Mouse (Mus musculus) hindbrain, embryonic 12.5 days (tissue): ENCODE measurements around the gene H2-Oa. TPM values are rescaled to one million over a fixed set of nuclear protein-coding genes. Genes with fewer than 3 reads are reported as not detected.

Experiments used
- ATAC-seq: fragments of 200-750 bp; cut with Nextera tagmentation; 2 replicates; pipeline ENCODE4 v1.8.0; 2017; ENCODE audit warnings: moderate TSS enrichment; ENCODE audit not compliant: low FRiP score
- H3K27ac ChIP-seq: fragments of 300-500 bp; sonication (generic); 2 replicates; pipeline ENCODE4 v1.5.1; 2016; ENCODE audit warnings: mild to moderate bottlenecking
- H3K27me3 ChIP-seq: fragments of 300-500 bp; sonication (generic); 2 replicates; pipeline ENCODE4 v1.6.1; 2016; ENCODE audit warnings: mild to moderate bottlenecking
- H3K36me3 ChIP-seq: fragments of 300-500 bp; sonication (generic); 2 replicates; pipeline ENCODE4 v1.6.1; 2016; ENCODE audit warnings: mild to moderate bottlenecking
- H3K4me1 ChIP-seq: fragments of 300-500 bp; sonication (generic); 2 replicates; pipeline ENCODE4 v1.6.1; 2016
- H3K4me2 ChIP-seq: fragments of 300-500 bp; sonication (generic); replicated peaks from 2 replicates; pipeline ENCODE4 v1.6.1; 2016; ENCODE audit warnings: mild to moderate bottlenecking
- H3K4me3 ChIP-seq: fragments of 300-500 bp; sonication (generic); 2 replicates; pipeline ENCODE4 v1.5.1; 2016; ENCODE audit warnings: mild to moderate bottlenecking
- H3K9ac ChIP-seq: fragments of 300-500 bp; sonication (generic); 2 replicates; pipeline ENCODE4 v1.6.1; 2016; ENCODE audit warnings: mild to moderate bottlenecking, moderate library complexity
- H3K9me3 ChIP-seq: fragments of 300-500 bp; sonication (generic); replicated peaks from 2 replicates; pipeline ENCODE4 v1.6.1; 2016; ENCODE audit warnings: mild to moderate bottlenecking
- WGBS: fragments of 180-500 bp; shearing (Covaris S2); methylation state at CpG from one replicate; pipeline ENCODE4 v1.1.7; 2016; 5-methylcytosine and 5-hydroxymethylcytosine counted together
- polyA plus RNA-seq: library from polyadenylated mRNA; unstranded; fragments of >200 nt; fragmentation: Nextera tagmentation; extraction: Ambion mirVana; gene quantifications from 2 replicates; pipeline ENCODE4 v1.2.1, GENCODE M21; 2016

H2-Oa gene
- polyA plus RNA-seq, 1 experiment from 2014 or later, result 0.39 TPM

DNA sequence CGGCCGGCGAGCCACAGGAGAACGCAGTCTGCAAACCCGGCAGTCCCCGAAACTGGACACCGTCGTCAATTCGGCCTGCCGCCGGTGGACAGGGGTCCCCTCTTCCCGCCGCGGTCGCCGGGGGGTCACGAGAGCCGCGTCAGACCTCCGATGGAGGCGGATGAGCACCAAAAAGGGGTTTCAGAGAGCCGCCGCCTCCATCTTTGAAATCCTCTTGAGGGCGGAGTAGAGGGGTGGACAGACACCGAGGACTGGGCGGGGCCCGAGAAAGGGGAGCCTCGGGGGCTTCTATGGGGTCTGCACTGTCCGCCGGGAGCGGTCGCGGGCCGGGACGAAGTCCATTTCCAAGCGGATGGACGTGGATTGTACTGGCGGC, 26.7 kb downstream of the H2-Oa start:
- peak overlapping the region; percentile 98 for H3K9ac ChIP-seq

DNA sequence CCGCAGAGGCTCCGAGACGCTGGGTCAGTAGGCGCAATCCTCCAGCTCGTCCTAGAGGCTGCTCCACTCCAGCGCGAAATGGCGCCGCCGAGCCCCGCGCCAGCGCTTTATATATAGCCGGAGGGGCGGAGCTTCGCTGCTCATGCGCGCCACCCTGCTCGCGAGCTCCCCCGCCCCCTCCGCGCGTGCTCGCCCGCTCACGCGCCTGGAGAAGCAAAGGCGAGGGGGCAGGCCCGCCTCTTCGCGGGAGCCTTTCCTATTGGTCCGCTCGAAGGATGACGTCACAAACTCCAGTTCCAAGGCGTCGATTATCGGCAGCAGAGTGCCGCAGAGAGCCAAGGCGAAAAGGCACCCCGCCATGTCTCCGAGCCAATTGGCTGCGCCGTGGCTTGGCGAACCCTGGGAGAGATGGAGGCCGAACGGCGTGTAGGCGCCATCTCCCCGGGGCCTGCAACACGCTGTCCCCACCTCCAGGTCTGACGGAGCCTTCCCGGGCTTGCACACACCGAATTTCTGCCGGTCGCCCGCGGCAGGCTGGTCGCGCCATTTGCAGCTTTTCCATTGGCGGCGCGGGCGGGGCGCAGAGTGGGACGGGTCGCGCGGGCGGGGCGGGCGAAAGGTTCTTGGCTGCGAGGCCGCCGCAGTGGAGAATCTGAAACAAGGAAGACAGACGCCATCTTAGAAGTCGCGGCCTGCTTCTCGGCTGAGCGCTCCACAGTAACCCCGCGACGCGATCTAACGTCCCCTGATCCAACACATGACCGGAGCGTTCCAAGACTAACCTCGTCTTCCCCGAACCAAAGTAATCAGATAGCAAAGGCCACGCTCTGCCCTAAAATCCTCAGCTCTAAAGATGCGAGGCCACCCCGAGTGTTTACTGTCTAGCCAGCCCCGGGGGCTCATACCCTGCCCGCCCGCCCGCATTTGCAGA, 27.4 kb downstream of the H2-Oa start, which contains the start of gene H2-DMa:
Gene H2-DMa (plus strand): TSS at position 293 of the 931 bp plus-strand sequence.
- Histone ChIP-seq H3K4me2 (peak within 1 kb of the TSS; percentile 98), H3K36me3 (peaks cover 40% of the 10 kb centered on the region), H3K9me3 (no peaks in the 10 kb centered on the region), H3K9ac (peak within 1 kb of the TSS; percentile 98), H3K4me1 (peaks cover 41% of the 10 kb centered on the region), H3K27me3 (no peaks in the 10 kb centered on the region), H3K27ac (peak within 1 kb of the TSS; percentile 100), H3K4me3 (peak within 1 kb of the TSS; percentile 99)
- ATAC-seq, result peak; percentile 76
- WGBS, result under 1% methylated on average over 96 of the region's 96 CpGs

More for the DNA sequence above, 26.7 kb downstream of the H2-Oa start:
- WGBS, result under 1% methylated on average over 38 of the region's 38 CpGs
- Histone ChIP-seq H3K27me3 (no peaks in the 10 kb centered on the region), H3K4me1 (peaks cover 36% of the 10 kb centered on the region), H3K9me3 (no peaks in the 10 kb centered on the region), H3K27ac (peak overlapping the region; percentile 100), H3K36me3 (peaks cover 47% of the 10 kb centered on the region), H3K4me2 (peak overlapping the region; percentile 98), H3K4me3 (peak overlapping the region; percentile 99)
- ATAC-seq, result no peak

DNA sequence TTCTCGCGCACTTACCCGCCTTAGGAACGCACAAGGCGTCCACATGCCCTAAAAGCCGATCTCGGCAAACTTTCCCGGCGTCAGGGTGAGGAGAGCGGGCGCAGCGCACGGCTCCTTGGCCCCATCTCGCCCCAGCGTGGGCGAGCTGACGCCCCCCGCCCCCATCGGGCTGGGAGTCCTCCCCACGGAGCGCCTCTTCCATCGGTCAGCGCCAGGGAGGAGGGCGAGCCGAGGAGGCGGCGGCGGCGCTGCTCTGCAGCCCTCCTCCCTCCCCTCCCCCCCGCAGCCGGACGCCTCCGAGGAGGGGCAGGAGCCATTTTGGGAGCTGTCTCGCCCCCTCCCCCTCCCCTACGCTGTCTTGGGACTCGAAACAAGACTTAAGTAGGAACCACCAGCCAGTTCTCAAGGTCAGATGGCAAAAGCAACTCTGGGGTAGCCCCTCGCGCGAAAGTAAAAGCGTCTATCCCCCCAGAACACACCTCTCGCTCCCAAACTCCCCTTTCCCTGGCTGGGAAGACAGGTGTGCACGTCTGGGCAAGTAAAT, 28.1 kb downstream of the H2-Oa start:
- WGBS, result under 1% methylated on average over 36 of the region's 42 CpGs

DNA sequence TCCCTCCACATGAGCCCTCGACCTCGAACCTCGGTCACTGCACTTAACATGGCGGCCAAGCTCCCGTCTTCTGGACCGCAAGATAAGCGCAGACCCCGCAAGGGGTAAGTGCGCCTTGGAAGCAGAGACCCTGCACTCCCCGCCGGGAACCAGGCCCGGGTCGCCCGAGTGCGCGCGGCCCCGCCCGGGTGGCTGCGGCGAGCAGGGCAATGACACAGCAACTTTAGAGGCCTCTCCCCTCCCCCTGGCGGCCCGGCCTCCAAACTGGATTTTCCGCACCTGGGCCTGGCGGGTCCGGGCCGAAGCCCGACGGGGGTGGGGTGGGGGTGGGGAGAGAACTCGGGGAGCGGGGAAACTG, 28.7 kb downstream of the H2-Oa start:
- Histone ChIP-seq H3K4me2 (peak overlapping the region; percentile 98), H3K27me3 (no peaks in the 10 kb centered on the region), H3K27ac (peak overlapping the region; percentile 100), H3K36me3 (peaks cover 27% of the 10 kb centered on the region), H3K9me3 (no peaks in the 10 kb centered on the region), H3K4me1 (peaks cover 34% of the 10 kb centered on the region), H3K4me3 (peak overlapping the region; percentile 99), H3K9ac (peak overlapping the region; percentile 91)
- peak; percentile 12 for ATAC-seq
- under 1% methylated on average over 31 of the region's 31 CpGs for WGBS

More for the DNA sequence above, 28.1 kb downstream of the H2-Oa start:
- peak overlapping the region; percentile 100 for H3K27ac ChIP-seq
- no peaks in the 10 kb centered on the region for H3K9me3 ChIP-seq
- peaks cover 33% of the 10 kb centered on the region for H3K36me3 ChIP-seq
- H3K4me2 ChIP-seq, result peak overlapping the region; percentile 98
- peak; percentile 9; the same call in 1 of the 2 replicates for ATAC-seq
- H3K27me3 ChIP-seq, result no peaks in the 10 kb centered on the region
- peaks cover 39% of the 10 kb centered on the region for H3K4me1 ChIP-seq
- peak overlapping the region; percentile 91 for H3K9ac ChIP-seq
- H3K4me3 ChIP-seq, result peak overlapping the region; percentile 99

DNA sequence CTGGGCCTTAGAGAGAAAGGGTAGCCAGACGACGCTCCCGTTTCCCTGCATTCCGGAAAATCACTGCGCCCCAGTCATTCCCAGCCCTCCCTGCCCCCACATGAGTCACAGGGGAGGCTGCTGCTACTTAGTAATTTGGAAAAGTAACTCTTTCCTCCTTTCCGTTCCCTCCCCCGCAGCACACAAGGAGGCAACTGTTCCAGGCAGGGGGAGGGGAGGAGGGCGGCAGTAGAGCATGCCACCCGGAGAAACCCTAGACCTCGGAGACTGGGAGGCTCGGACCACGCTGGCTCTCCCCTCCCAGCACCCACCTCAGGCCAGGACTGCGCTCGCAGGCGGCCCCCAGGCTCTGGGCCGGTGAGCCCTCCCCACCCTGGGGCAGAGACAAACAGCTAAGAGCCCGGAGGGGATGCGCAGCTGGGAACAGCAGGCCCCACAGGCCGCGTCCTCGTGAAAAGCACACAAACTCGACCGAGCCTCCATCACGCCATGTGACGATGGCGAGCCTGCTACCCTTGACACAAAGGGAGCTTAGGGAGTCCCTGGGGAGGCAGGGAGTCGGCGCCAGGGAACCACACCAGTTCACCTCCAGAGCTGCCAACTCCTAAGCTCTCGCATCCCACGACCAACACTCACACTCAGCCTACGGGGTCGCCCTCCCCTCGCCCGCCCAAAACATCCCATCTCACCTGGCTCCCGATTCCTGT, 29.2 kb downstream of the H2-Oa start:
- Histone ChIP-seq H3K36me3 (peaks cover 23% of the 10 kb centered on the region), H3K27me3 (no peaks in the 10 kb centered on the region), H3K9ac (peak overlapping the region; percentile 91), H3K4me3 (peak overlapping the region; percentile 99), H3K4me1 (peaks cover 30% of the 10 kb centered on the region), H3K27ac (peak overlapping the region; percentile 100), H3K9me3 (no peaks in the 10 kb centered on the region), H3K4me2 (peak overlapping the region; percentile 98)
- ATAC-seq, result peak; percentile 22
- under 1% methylated on average over 29 of the region's 35 CpGs for WGBS

DNA sequence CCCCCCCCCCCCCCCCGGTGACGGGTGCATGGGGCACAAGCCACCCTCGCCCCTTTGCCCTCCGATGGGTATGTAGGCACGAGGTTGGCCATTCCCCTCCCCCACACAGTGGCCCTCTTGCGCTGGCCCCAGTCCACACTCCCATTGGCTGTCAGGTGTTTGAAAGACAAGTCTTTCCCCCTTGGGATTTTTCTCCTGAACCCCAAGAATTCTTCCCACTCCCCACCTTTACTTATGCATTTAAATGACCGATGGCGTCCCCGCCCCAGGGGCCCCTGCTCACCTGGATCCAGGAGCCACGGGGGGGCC, 29.7 kb downstream of the H2-Oa start:
- peaks cover 25% of the 10 kb centered on the region for H3K4me1 ChIP-seq
- peak; percentile 32 for ATAC-seq
- H3K9me3 ChIP-seq, result no peaks in the 10 kb centered on the region
- H3K27ac ChIP-seq, result peak overlapping the region; percentile 100
- H3K9ac ChIP-seq, result peak overlapping the region; percentile 91
- peak overlapping the region; percentile 99 for H3K4me3 ChIP-seq
- WGBS, result 0% methylated on average over 7 of the region's 10 CpGs
- H3K27me3 ChIP-seq, result no peaks in the 10 kb centered on the region
- H3K4me2 ChIP-seq, result peak overlapping the region; percentile 98
- H3K36me3 ChIP-seq, result peaks cover 18% of the 10 kb centered on the region

DNA sequence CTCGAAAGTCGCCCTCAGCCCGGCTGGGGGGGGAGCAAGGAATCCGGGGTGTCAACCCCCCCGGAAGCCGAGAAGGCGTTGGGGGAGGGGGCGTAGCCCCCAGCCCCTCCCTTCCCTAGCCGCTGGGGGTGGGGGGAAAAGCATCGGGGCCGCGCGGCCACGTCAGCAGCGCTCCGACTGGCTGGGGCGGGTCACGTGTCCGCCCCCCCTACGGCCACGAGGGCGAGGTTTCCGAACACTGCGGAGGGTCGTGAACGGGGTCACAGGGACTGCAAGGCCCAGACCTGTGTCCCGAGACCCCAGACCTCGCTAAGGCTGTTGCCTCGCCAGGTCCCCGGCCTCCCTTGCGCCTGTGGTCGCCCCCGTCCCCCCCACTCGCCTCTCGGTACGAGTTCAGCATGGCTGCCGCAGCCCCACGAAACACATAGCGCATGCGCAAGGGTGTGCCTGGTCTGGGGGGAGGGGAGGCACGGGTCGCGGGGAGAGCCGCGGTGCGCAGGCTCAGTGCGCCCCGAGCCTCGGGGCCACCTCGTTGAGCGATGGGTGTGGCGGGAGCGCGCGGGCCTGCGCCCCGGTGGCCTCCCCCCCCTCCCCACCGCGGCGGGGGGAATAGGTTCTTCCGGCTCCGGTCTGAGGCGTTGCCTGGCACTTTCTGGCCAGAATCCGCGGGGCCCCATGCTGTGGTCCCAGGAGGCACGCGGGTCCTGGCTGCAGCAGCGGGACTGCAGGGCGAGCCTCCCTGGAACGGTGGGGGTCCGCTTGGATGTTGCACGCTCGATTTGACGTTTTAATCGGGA, 30.2 kb downstream of the H2-Oa start, which contains the start of gene Brd2:
Gene Brd2 (minus strand): TSS at position 447 of the 797 bp plus-strand sequence.
- ATAC-seq, result peak; percentile 51
- Histone ChIP-seq H3K4me3 (peak within 1 kb of the TSS; percentile 99), H3K4me2 (peak within 1 kb of the TSS; percentile 98), H3K9me3 (no peaks in the 10 kb centered on the region), H3K36me3 (peaks cover 13% of the 10 kb centered on the region), H3K4me1 (peaks cover 19% of the 10 kb centered on the region), H3K27me3 (no peaks in the 10 kb centered on the region), H3K9ac (peak within 1 kb of the TSS; percentile 91), H3K27ac (peak within 1 kb of the TSS; percentile 100)
- 1% methylated on average over 48 of the region's 75 CpGs for WGBS

DNA sequence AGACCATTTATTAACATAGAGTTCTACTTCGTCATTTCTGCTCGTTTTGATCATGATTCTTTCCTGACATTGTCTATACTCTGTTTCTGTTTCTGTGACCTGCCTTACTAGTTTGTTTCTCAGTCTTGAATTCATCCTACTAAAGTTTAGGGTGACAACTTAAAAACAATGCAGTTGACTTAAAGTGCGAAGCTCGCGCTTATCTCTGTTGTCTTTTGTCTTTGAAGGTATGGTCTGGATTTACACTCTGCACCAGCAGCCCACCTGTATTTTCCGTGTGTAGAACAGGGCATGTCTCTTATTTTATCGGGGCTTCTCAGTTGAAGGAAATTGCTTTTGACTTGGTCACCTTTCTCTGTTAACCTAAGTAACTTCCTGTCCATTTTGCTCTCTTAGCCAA, 31.0 kb downstream of the H2-Oa start:
- H3K9me3 ChIP-seq, result no peaks in the 10 kb centered on the region
- H3K27me3 ChIP-seq, result no peaks in the 10 kb centered on the region
- WGBS, result 3% methylated on average over 7 of the region's 7 CpGs
- ATAC-seq, result no peak
- peak overlapping the region; percentile 100 for H3K27ac ChIP-seq
- peaks cover 6% of the 10 kb centered on the region for H3K36me3 ChIP-seq
- peak overlapping the region; percentile 98 for H3K4me2 ChIP-seq
- peak overlapping the region; percentile 99 for H3K4me3 ChIP-seq
- peaks cover 20% of the 10 kb centered on the region for H3K4me1 ChIP-seq
- peak overlapping the region; percentile 91 for H3K9ac ChIP-seq

DNA sequence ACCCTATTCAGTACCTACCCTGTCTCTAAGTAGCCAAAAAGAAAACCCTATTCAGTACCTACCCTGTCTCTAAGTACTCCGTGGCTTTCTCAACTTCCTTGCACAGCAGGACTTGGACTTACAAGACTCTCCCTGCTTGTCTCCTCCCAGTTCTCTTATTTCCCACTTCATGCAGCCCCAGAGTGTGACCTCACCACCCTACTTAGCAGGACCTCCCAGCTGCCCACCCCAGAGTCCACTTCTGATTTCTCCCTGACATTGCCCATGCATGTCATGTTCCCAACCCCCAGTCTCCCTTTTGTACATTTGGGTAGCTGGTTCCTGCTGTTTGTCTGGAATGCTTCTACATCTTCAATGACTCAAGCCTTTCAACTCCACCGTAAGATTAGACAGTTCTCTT, 31.4 kb downstream of the H2-Oa start:
- peak overlapping the region; percentile 100 for H3K27ac ChIP-seq
- H3K4me1 ChIP-seq, result peaks cover 24% of the 10 kb centered on the region
- H3K9ac ChIP-seq, result peak overlapping the region; percentile 91
- H3K4me3 ChIP-seq, result peak overlapping the region; percentile 99
- no peak for ATAC-seq
- H3K27me3 ChIP-seq, result no peaks in the 10 kb centered on the region
- H3K9me3 ChIP-seq, result no peaks in the 10 kb centered on the region
- WGBS, result 3% methylated on average over 2 of the region's 2 CpGs
- H3K36me3 ChIP-seq, result peaks cover 2% of the 10 kb centered on the region
- peak overlapping the region; percentile 98 for H3K4me2 ChIP-seq

DNA sequence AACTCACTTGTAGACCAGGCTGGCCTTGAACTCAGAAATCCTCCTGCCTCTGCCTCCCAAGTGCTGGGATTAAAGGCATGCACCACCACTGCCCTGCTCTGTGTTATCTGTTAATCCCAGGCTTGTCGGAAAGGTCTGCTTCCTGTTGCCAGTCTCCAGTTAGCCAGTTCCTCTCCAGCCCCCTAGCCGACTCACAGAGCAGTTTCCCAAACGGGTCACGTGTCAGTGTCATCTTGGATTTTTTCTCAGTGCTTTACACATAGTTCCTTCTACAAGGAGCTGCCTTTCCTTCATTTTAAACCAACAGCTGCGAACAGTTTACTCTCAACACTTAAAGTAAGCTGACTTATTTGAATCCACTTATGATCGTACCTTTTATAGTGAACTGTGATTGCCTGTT, 32.5 kb downstream of the H2-Oa start:
- WGBS, result 79% methylated on average over 6 of the region's 6 CpGs
- Histone ChIP-seq H3K27me3 (no peaks in the 10 kb centered on the region; the same call in 1 of the 2 replicates), H3K9me3 (no peaks in the 10 kb centered on the region), H3K27ac (no peak overlapping the region), H3K4me3 (no peak overlapping the region), H3K36me3 (no peaks in the 10 kb centered on the region), H3K4me2 (no peak overlapping the region), H3K9ac (no peak overlapping the region), H3K4me1 (peaks cover 35% of the 10 kb centered on the region)
- ATAC-seq, result no peak

DNA sequence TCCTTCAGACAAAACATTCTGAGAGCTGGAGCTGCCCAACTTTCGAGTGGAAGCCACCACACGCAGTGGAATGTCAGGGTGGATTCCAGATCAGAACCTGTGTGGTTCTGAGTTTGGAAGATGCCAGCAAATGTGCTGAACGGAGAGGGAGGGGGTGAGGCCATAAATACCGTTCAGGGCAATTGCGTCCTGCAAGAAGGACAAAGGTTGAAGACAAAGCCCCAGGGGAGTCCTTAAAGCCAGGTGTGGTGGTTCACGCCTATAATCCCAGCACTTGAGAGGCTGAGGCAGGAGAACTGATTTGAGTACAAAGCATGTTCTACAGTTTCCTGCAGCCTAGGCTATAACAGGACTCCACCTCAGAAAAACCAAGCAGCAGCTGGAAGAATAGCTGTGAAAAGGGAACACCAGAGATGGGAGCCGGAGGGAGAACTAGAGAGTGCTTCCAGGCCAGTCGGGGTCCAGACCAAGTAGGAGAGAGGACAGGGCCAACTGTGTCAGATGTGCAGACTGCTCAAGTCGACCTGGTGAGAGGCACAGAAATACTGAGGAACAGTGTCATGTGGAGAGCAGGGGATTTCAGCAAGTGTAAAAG, 34.8 kb downstream of the H2-Oa start:
- Histone ChIP-seq H3K27ac (no peak overlapping the region), H3K9me3 (no peaks in the 10 kb centered on the region), H3K27me3 (no peaks in the 10 kb centered on the region; the same call in 1 of the 2 replicates), H3K4me1 (peaks cover 35% of the 10 kb centered on the region), H3K36me3 (no peaks in the 10 kb centered on the region), H3K9ac (no peak overlapping the region), H3K4me2 (no peak overlapping the region), H3K4me3 (no peak overlapping the region)
- 56% methylated on average over 9 of the region's 9 CpGs for WGBS
- no peak for ATAC-seq
